ENCODE assay signal across 8 mouse cellular contexts in genomic region chr17:87445917-87446766, GRCm38 (mm10). TPM values are rescaled to one million over a fixed set of nuclear protein-coding genes. Genes with fewer than 3 reads are reported as not detected.
DNase-seq lines count a peak whose midpoint lies in the region; ATAC-seq and TF ChIP-seq lines count a peak whose summit lies in the region.

No protein-coding gene starts in this region.

- peak overlapping the region; percentile 99 for H3K27ac ChIP-seq in forebrain, embryonic 16.5 days (ENCODE audit: low read length)
- H3K27ac ChIP-seq in hindbrain, embryonic 11.5 days (ENCODE audit: low read depth, low read length), result peak overlapping the region; percentile 98
- peak overlapping the region; percentile 100 for H3K27ac ChIP-seq in left cerebral cortex, adult 2 months

- no peaks in the 10 kb centered on the region for H3K27me3 ChIP-seq in forebrain, embryonic 16.5 days (replicated peaks; ENCODE audit: control insufficient read depth, insufficient read depth, low read length)
- no peaks in the 10 kb centered on the region for H3K27me3 ChIP-seq in hindbrain, embryonic 11.5 days (ENCODE audit: control insufficient read depth, insufficient read depth, low read length)

- H3K4me1 ChIP-seq in forebrain, embryonic 16.5 days (replicated peaks; ENCODE audit: control insufficient read depth, insufficient read depth, low read length), result peaks cover 36% of the 10 kb centered on the region
- H3K4me1 ChIP-seq in hindbrain, embryonic 11.5 days (replicated peaks; ENCODE audit: control insufficient read depth, insufficient read depth, low read length), result 0 out of 2 replicates have a peak, but pooled peaks cover 5% of the 10 kb centered on the region

- peaks cover 2% of the 10 kb centered on the region for H3K36me3 ChIP-seq in forebrain, embryonic 16.5 days (ENCODE audit: control insufficient read depth, insufficient read depth)
- no peaks in the 10 kb centered on the region for H3K36me3 ChIP-seq in hindbrain, embryonic 11.5 days (ENCODE audit: control insufficient read depth, insufficient read depth, low read length)

- no peak; the same call in 1 of the 2 replicates for TF ChIP-seq CTCF in left cerebral cortex, adult 2 months (IDR thresholded peaks at IDR 0.05)

- H3K9ac ChIP-seq in forebrain, embryonic 16.5 days (replicated peaks; ENCODE audit: low read depth, low read length), result peak overlapping the region; percentile 100
- peak overlapping the region; percentile 99 for H3K9ac ChIP-seq in hindbrain, embryonic 11.5 days (ENCODE audit: low read depth, low read length)

- peak overlapping the region; percentile 93 for H3K4me3 ChIP-seq in forebrain, embryonic 16.5 days (replicated peaks; ENCODE audit: low read length)
- H3K4me3 ChIP-seq in hindbrain, embryonic 11.5 days (ENCODE audit: low read depth, low read length), result peak overlapping the region; percentile 88
- H3K4me3 ChIP-seq in left cerebral cortex, adult 2 months, result peak overlapping the region; percentile 88

- DNase-seq in Muller cell, postnatal 12 days (ENCODE audit: inconsistent ontology term), result peak; percentile 65
- DNase-seq in cerebellum, adult 18-20 months, result peak; percentile 70 to 79
- DNase-seq in hindbrain, embryonic 11.5 days (ENCODE audit: low spot score), result peak; percentile 84
- DNase-seq in left cerebral cortex, adult 2 months (ENCODE audit: extremely low spot score in 1 of 2, low spot score in 2 of 2), result peak; percentile 71 to 77
- peak; percentile 71 for DNase-seq in right cerebral cortex, postnatal 25 days
- peak; percentile 49 for DNase-seq in urinary bladder, postnatal 25 days (ENCODE audit: low spot score)

- intact Hi-C loops in left cerebral cortex, adult 2 months (cut with DNase I), result loop anchor here (1.0 to 10.0 kb wide), 8 partner anchors 28 to 339 kb away; partner anchors contain the start of genes Msh2 and Socs5

- H3K9me3 ChIP-seq in forebrain, embryonic 16.5 days (ENCODE audit: control insufficient read depth, low read length), result no peaks in the 10 kb centered on the region
- no peaks in the 10 kb centered on the region for H3K9me3 ChIP-seq in hindbrain, embryonic 11.5 days (ENCODE audit: control insufficient read depth, low read length)

- ATAC-seq in forebrain, embryonic 16.5 days, result peak; percentile 76
- ATAC-seq in hindbrain, embryonic 11.5 days (ENCODE audit: low FRiP score), result peak; percentile 81
- ATAC-seq in megakaryocyte, adult 5-6 weeks (ENCODE audit: poor library complexity, severe bottlenecking), result peak; percentile 19; the same call in 1 of the 2 replicates

- peak overlapping the region; percentile 93 for H3K4me2 ChIP-seq in forebrain, embryonic 16.5 days (ENCODE audit: low read length)
- peak overlapping the region; percentile 76 for H3K4me2 ChIP-seq in hindbrain, embryonic 11.5 days (replicated peaks; ENCODE audit: low read depth, low read length)

- WGBS in forebrain, embryonic 16.5 days, result under 1% methylated on average over 61 of the region's 86 CpGs
- WGBS in hindbrain, embryonic 11.5 days, result under 1% methylated on average over 28 of the region's 86 CpGs

RNA-seq across cellular contexts. Expression of gene Calm2, which starts 0.6 kb away (rescaled TPM):
- polyA plus RNA-seq in forebrain, embryonic 16.5 days (2015; fragmentation: Nextera tagmentation; extraction: Ambion mirVana), result 1,924 and 2,147 TPM in 2 replicates
- 1,591 and 1,601 TPM in 2 replicates for polyA plus RNA-seq in hindbrain, embryonic 11.5 days (2014; fragmentation: Nextera tagmentation; extraction: Ambion mirVana)
- 1,000 to 10,000 TPM; 2,083 to 2,187 TPM for total RNA-seq in left cerebral cortex, adult 2 months (2021)
- total RNA-seq in megakaryocyte, adult 5-6 weeks (2015), result 594 and 654 TPM in 2 replicates
- total RNA-seq in megakaryocyte, adult 5-6 weeks (2017), result 1,417 and 1,603 TPM in 2 replicates

RNA-seq across cellular contexts. Expression of gene Stpg4, which starts 18.6 kb away (rescaled TPM):
- not detected in 2 replicates for polyA plus RNA-seq in forebrain, embryonic 16.5 days (2015; fragmentation: Nextera tagmentation; extraction: Ambion mirVana)
- polyA plus RNA-seq in hindbrain, embryonic 11.5 days (2014; fragmentation: Nextera tagmentation; extraction: Ambion mirVana), result not detected in 2 replicates
- total RNA-seq in left cerebral cortex, adult 2 months (2021), result not detected
- total RNA-seq in megakaryocyte, adult 5-6 weeks (2015), result not detected in 2 replicates
- total RNA-seq in megakaryocyte, adult 5-6 weeks (2017), result not detected in 2 replicates

Comparison
In these comparisons a context has a peak if more than half of its experiments do, and no peak if none do; other contexts are left out.
1. Peak in every context shown above with its lines: DNase-seq, ATAC-seq, H3K4me3 ChIP-seq and H3K27ac ChIP-seq.
2. ATAC-seq: peak in every context shown above with its lines; median percentile 81 in hindbrain, embryonic 11.5 days; 76 in forebrain, embryonic 16.5 days; 19 in megakaryocyte, adult 5-6 weeks.